Mouse (Mus musculus) macrophage (primary cell): Measurements from ENCODE around the gene Ambra1. TPM values are rescaled to one million over a fixed set of nuclear protein-coding genes. Genes with fewer than 3 reads are reported as not detected.

Experiments used
- H3K27ac ChIP-seq: fragments of 350-480 bp; formaldehyde crosslinking; 2 replicates; pipeline ENCODE4 v1.9.0; 2021
- H3K36me3 ChIP-seq: fragments of 350-480 bp; formaldehyde crosslinking; 2 replicates; pipeline ENCODE4 v1.9.0; 2021; ENCODE audit errors: inconsistent target
- H3K4me3 ChIP-seq: fragments of 350-480 bp; formaldehyde crosslinking; 2 replicates; pipeline ENCODE4 v1.9.0; 2021; ENCODE audit errors: inconsistent target
- H3K79me2 ChIP-seq: fragments of 350-480 bp; formaldehyde crosslinking; 2 replicates; pipeline ENCODE4 v1.9.0; 2021; ENCODE audit errors: inconsistent target
- WGBS: methylation state at CpG from one replicate; pipeline ENCODE4 v1.1.7; 2026; ENCODE audit warnings: inconsistent platforms; ENCODE audit not compliant: missing documents; 5-methylcytosine and 5-hydroxymethylcytosine counted together
- polyA plus RNA-seq: library from polyadenylated mRNA; stranded (reverse); fragments of 250-400 nt; gene quantifications from 3 replicates; pipeline ENCODE4 v1.2.4, GENCODE M21; 2018; ENCODE audit warnings: inconsistent platforms

Ambra1 gene
- polyA plus RNA-seq, 1 experiment from 2014 or later = 25.2 TPM

GRCm38 (mm10) chr2:91904618-91905307 is 174.8 kb downstream of the Ambra1 start:
- Histone ChIP-seq H3K27ac (no peak overlapping the region), H3K79me2 (no peaks in the 10 kb centered on the region), H3K4me3 (no peak overlapping the region), H3K36me3 (peaks cover 59% of the 10 kb centered on the region)
- WGBS = 96% methylated on average over 5 of the region's 5 CpGs

GRCm38 (mm10) chr2:91906141-91906540 is 176.2 kb downstream of the Ambra1 start:
- H3K79me2 ChIP-seq = no peaks in the 10 kb centered on the region
- H3K27ac ChIP-seq = no peak overlapping the region
- H3K36me3 ChIP-seq = peaks cover 60% of the 10 kb centered on the region
- H3K4me3 ChIP-seq = no peak overlapping the region
- 100% methylated on average over 2 of the region's 2 CpGs for WGBS

GRCm38 (mm10) chr2:91912616-91913015 is 182.7 kb downstream of the Ambra1 start:
- Histone ChIP-seq H3K27ac (no peak overlapping the region), H3K36me3 (peaks cover 79% of the 10 kb centered on the region), H3K4me3 (no peak overlapping the region), H3K79me2 (no peaks in the 10 kb centered on the region)
- WGBS = 87% methylated on average over 3 of the region's 3 CpGs

GRCm38 (mm10) chr2:91913328-91914110 is 183.6 kb downstream of the Ambra1 start:
- H3K4me3 ChIP-seq = no peak overlapping the region
- 88% methylated on average over 7 of the region's 7 CpGs for WGBS
- no peak overlapping the region for H3K27ac ChIP-seq
- H3K79me2 ChIP-seq = no peaks in the 10 kb centered on the region
- peaks cover 82% of the 10 kb centered on the region for H3K36me3 ChIP-seq

- H3K4me3 ChIP-seq = no peak overlapping the region
- H3K27ac ChIP-seq = no peak overlapping the region
- H3K79me2 ChIP-seq = no peaks in the 10 kb centered on the region
- 91% methylated on average over 7 of the region's 7 CpGs for WGBS
- peaks cover 53% of the 10 kb centered on the region for H3K36me3 ChIP-seq
Measured at GRCm38 (mm10) chr2:91916346-91916977, 186.5 kb downstream of the Ambra1 start.

- WGBS = 96% methylated on average over 7 of the region's 7 CpGs
- H3K27ac ChIP-seq = no peak overlapping the region
Measured at GRCm38 (mm10) chr2:91917096-91917495, 187.2 kb downstream of the Ambra1 start.

GRCm38 (mm10) chr2:91920130-91920529 is 190.2 kb downstream of the Ambra1 start:
- Histone ChIP-seq H3K4me3 (no peak overlapping the region), H3K27ac (no peak overlapping the region), H3K36me3 (peaks cover 29% of the 10 kb centered on the region), H3K79me2 (no peaks in the 10 kb centered on the region)
- 72% methylated on average over 4 of the region's 4 CpGs for WGBS

More at GRCm38 (mm10) chr2:91917096-91917495, 187.2 kb downstream of the Ambra1 start:
- H3K4me3 ChIP-seq = no peak overlapping the region
- no peaks in the 10 kb centered on the region for H3K79me2 ChIP-seq
- H3K36me3 ChIP-seq = peaks cover 46% of the 10 kb centered on the region

- 13% methylated on average over 31 of the region's 31 CpGs for WGBS
- peaks cover 20% of the 10 kb centered on the region for H3K36me3 ChIP-seq
- H3K79me2 ChIP-seq = no peaks in the 10 kb centered on the region
- H3K4me3 ChIP-seq = no peak overlapping the region
- no peak overlapping the region for H3K27ac ChIP-seq
Measured at GRCm38 (mm10) chr2:91921181-91921789, 191.4 kb downstream of the Ambra1 start.

- H3K4me3 ChIP-seq = no peak overlapping the region
Measured at GRCm38 (mm10) chr2:91921790-91922570, 192.0 kb downstream of the Ambra1 start.

GRCm38 (mm10) chr2:91922586-91923414 is 192.9 kb downstream of the Ambra1 start:
- Histone ChIP-seq H3K79me2 (no peaks in the 10 kb centered on the region), H3K36me3 (peaks cover 6% of the 10 kb centered on the region), H3K27ac (no peak overlapping the region), H3K4me3 (no peak overlapping the region)
- WGBS = 5% methylated on average over 37 of the region's 37 CpGs

More at GRCm38 (mm10) chr2:91921790-91922570, 192.0 kb downstream of the Ambra1 start:
- no peak overlapping the region for H3K27ac ChIP-seq
- H3K79me2 ChIP-seq = no peaks in the 10 kb centered on the region
- 2% methylated on average over 58 of the region's 64 CpGs for whole genome bisulfite sequencing
- H3K36me3 ChIP-seq = peaks cover 15% of the 10 kb centered on the region

- Histone ChIP-seq H3K36me3 (no peaks in the 10 kb centered on the region), H3K4me3 (no peak overlapping the region), H3K27ac (no peak overlapping the region), H3K79me2 (no peaks in the 10 kb centered on the region)
- 5% methylated on average over 54 of the region's 54 CpGs for WGBS
Measured at GRCm38 (mm10) chr2:91923415-91924337, 193.7 kb downstream of the Ambra1 start.

- H3K27ac ChIP-seq = no peak overlapping the region
- H3K79me2 ChIP-seq = no peaks in the 10 kb centered on the region
- 100% methylated on average over 1 of the region's 1 CpGs for WGBS
- no peaks in the 10 kb centered on the region for H3K36me3 ChIP-seq
- no peak overlapping the region for H3K4me3 ChIP-seq
Measured at GRCm38 (mm10) chr2:91924726-91925125, 194.8 kb downstream of the Ambra1 start.
